Mouse (Mus musculus): ENCODE data around the gene Csgalnact2. TPM values are rescaled to one million over a fixed set of nuclear protein-coding genes. Genes with fewer than 3 reads are reported as not detected.

Gene Csgalnact2
- polyA plus RNA-seq, 1 experiment from 2014 or later = 6.3 TPM

GRCm38 (mm10) chr6:118061266-118061665 is 77.7 kb downstream of the Csgalnact2 start:
- DNase-seq = no peak
- Histone ChIP-seq H3K4me1 (ENCODE audit: insufficient read depth) (peaks cover 9% of the 10 kb centered on the region; the same call in 1 of the 2 replicates), H3K4me3 (ENCODE audit: low read depth, low read length) (no peak overlapping the region), H3K4me2 (ENCODE audit: low read depth, low read length) (no peak overlapping the region), H3K27me3 (ENCODE audit: insufficient read depth, low read length) (peaks cover 21% of the 10 kb centered on the region), H3K36me3 (replicated peaks; ENCODE audit: insufficient read depth, low read length) (no peaks in the 10 kb centered on the region), H3K27ac (ENCODE audit: low read depth) (no peak overlapping the region), H3K9ac (replicated peaks) (no peak overlapping the region), H3K9me3 (ENCODE audit: low read length) (no peaks in the 10 kb centered on the region)
- WGBS (ENCODE audit: insufficient replicate concordance) = 82% methylated on average over 4 of the region's 4 CpGs
- no peak for ATAC-seq
- TF ChIP-seq EP300 (IDR thresholded peaks at IDR 0.05; ENCODE audit: low read depth) = no peak
- TF ChIP-seq CTCF (IDR thresholded peaks at IDR 0.05; ENCODE audit: low read depth) = no peak

Small RNA genes within 50 kb of the gene (microRNA-seq; reads per million reads assigned to microRNA genes)
- gene Mir7044 = not detected

Other genes starting within 250 kb of the Csgalnact2 start
- gene Hnrnpf, start 238.8 kb downstream of the Csgalnact2 start, polyA plus RNA-seq (2015; fragmentation: Nextera tagmentation; extraction: Ambion mirVana) = 264 and 270 TPM in 2 replicates
- 0.20 TPM in 1 of 2 replicates, not detected in the other for gene Fxyd4, start 201.4 kb downstream of the Csgalnact2 start, polyA plus RNA-seq (2015; fragmentation: Nextera tagmentation; extraction: Ambion mirVana)
- 0.06 and 0.11 TPM in 2 replicates for gene Rasgef1a, start 127.7 kb downstream of the Csgalnact2 start, polyA plus RNA-seq (2015; fragmentation: Nextera tagmentation; extraction: Ambion mirVana)
- 0.05 TPM in 1 of 2 replicates, not detected in the other for gene Ret, start 58.6 kb upstream of the Csgalnact2 start, polyA plus RNA-seq (2015; fragmentation: Nextera tagmentation; extraction: Ambion mirVana)